Mouse (Mus musculus) megakaryocyte, embryonic 14.5 days (primary cell): Measurements from ENCODE around the gene Wfikkn1.

ENCODE experiments used
- FLI1 ChIP-seq: IDR thresholded peaks from 2 replicates; pipeline ENCODE4 v1.6.1; 2012; ENCODE audit warnings: low read length, inconsistent platforms, mixed read lengths
- GATA1 ChIP-seq: IDR thresholded peaks from 3 replicates; pipeline ENCODE4 v1.6.1; 2012; ENCODE audit warnings: mixed read lengths, low read length, inconsistent platforms, borderline replicate concordance

DNA sequence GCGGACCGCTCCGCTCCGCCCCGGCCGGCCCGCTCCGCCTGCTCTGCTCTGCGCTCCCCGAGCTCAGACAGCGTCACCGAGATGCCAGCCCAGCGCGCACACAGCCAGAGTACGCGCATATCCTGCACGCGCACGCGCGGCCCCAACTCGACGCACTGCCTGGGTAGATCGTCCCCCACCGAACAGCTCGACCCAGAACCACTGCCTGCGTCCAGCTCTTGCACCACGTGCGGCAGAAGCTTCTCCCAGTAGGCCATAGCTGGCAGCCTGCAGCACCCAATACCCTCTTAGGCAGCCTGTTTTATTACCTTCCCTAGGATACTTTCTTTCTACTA is 43.6 kb downstream of the Wfikkn1 start, which contains the start of gene Rhbdl1:
- no peak for TF ChIP-seq GATA1
- TF ChIP-seq FLI1 = no peak
